Mouse (Mus musculus) intestine, postnatal 0 days (tissue): ENCODE measurements around the gene Iqsec1. TPM values are rescaled to one million over a fixed set of nuclear protein-coding genes. Genes with fewer than 3 reads are reported as not detected.

Experiments used
- ATAC-seq: fragments of 200-750 bp; cut with Nextera tagmentation; 2 replicates; pipeline ENCODE4 v1.8.0; 2017; ENCODE audit warnings: mild to moderate bottlenecking, moderate TSS enrichment, moderate library complexity
- H3K27ac ChIP-seq: fragments of 300-500 bp; sonication (generic); 2 replicates; pipeline ENCODE4 v1.5.1; 2014; ENCODE audit warnings: mild to moderate bottlenecking, low read depth, low read length, moderate library complexity
- H3K27me3 ChIP-seq: fragments of 300-500 bp; sonication (generic); replicated peaks from 2 replicates; pipeline ENCODE4 v1.6.1; 2014; ENCODE audit warnings: low read length, mixed read lengths; ENCODE audit not compliant: control insufficient read depth, insufficient read depth
- H3K36me3 ChIP-seq: fragments of 300-500 bp; sonication (generic); 2 replicates; pipeline ENCODE4 v1.6.1; 2014; ENCODE audit warnings: mild to moderate bottlenecking, moderate library complexity; ENCODE audit not compliant: control insufficient read depth, insufficient read depth
- H3K4me1 ChIP-seq: fragments of 300-500 bp; sonication (generic); replicated peaks from 2 replicates; pipeline ENCODE4 v1.6.1; 2014; ENCODE audit warnings: antibody characterized with exemption, low read length, mixed read lengths; ENCODE audit not compliant: control insufficient read depth, insufficient read depth
- H3K4me2 ChIP-seq: fragments of 300-500 bp; sonication (generic); replicated peaks from 2 replicates; pipeline ENCODE4 v1.6.1; 2014; ENCODE audit warnings: low read depth, mild to moderate bottlenecking, moderate library complexity
- H3K4me3 ChIP-seq: fragments of 300-500 bp; sonication (generic); 2 replicates; pipeline ENCODE4 v1.5.1; 2014; ENCODE audit warnings: low read depth, low read length
- H3K9ac ChIP-seq: fragments of 300-500 bp; sonication (generic); 2 replicates; pipeline ENCODE4 v1.6.1; 2014; ENCODE audit warnings: mild to moderate bottlenecking, low read depth, low read length
- H3K9me3 ChIP-seq: fragments of 300-500 bp; sonication (generic); 2 replicates; pipeline ENCODE4 v1.6.1; 2016; ENCODE audit warnings: mixed run types; ENCODE audit not compliant: control insufficient read depth
- CTCF ChIP-seq: sonication (generic); IDR thresholded peaks from 2 replicates; pipeline ENCODE4 v1.5.1; 2016; ENCODE audit warnings: low read depth, mild to moderate bottlenecking, control low read depth, antibody characterized with exemption, moderate library complexity
- WGBS: fragments of 180-500 bp; shearing (Covaris S2); extraction: QIAGEN DNeasy Blood & Tissue Kit; methylation state at CpG from one replicate; pipeline ENCODE4 v1.1.7; 2014; 5-methylcytosine and 5-hydroxymethylcytosine counted together
- polyA plus RNA-seq: library from polyadenylated mRNA; unstranded; fragments of >200 nt; fragmentation: Nextera tagmentation; extraction: Ambion mirVana; gene quantifications from 2 replicates; pipeline ENCODE4 v1.2.1, GENCODE M21; 2015

Iqsec1 gene
- polyA plus RNA-seq, 1 experiment from 2014 or later = 7.0 TPM

DNA sequence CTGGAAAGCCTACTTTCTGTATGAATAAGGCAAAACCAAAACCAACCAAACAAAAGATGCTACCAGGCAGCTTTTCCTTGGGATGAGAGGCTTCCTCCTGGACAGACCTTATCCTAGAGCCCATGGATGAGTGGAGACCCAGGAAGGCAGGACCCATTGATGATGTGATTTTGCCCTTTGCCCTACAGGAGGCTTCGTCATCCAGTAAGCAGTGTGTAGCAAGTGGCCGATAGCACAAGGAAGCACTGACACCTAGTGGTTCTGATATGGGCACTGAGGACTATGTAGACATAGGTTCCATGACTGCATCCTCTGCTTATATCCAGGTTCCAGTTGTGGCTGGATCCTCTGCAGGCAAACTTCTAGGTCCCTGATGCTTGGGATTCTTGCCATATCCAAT is 168.6 kb downstream of the Iqsec1 start:
- Histone ChIP-seq H3K9ac (no peak overlapping the region), H3K4me2 (no peak overlapping the region), H3K27me3 (no peaks in the 10 kb centered on the region), H3K4me1 (no peaks in the 10 kb centered on the region), H3K4me3 (no peak overlapping the region), H3K9me3 (no peaks in the 10 kb centered on the region), H3K36me3 (no peaks in the 10 kb centered on the region), H3K27ac (no peak overlapping the region)
- 38% methylated on average over 2 of the region's 2 CpGs for WGBS
- ATAC-seq = peak; percentile 68
- TF ChIP-seq CTCF = peak; percentile 82

DNA sequence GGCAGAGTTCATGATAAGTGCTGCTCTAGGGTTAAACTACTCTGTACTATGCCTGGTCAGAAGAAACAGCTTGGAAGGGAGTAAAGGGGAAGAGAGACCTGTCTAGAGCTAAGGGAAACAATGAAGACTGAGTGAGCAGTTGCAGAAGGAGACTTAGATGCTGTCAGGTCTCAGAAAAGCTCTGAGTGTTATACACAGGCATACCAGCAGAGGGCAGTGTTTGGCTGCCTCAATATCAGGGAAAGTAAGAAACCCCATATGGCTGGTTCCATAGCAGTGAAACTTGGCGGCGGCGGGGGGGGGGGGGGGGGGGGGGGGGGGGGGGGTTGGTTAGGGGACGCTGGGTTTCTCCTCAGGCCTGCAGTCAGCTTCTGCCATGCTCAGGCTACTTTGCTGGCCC is 169.5 kb downstream of the Iqsec1 start:
- ATAC-seq = no peak
- WGBS = 0% methylated on average over 1 of the region's 4 CpGs
- TF ChIP-seq CTCF = peak; percentile 87
- H3K9me3 ChIP-seq = no peaks in the 10 kb centered on the region
- H3K4me3 ChIP-seq = no peak overlapping the region
- H3K27me3 ChIP-seq = no peaks in the 10 kb centered on the region
- no peak overlapping the region for H3K4me2 ChIP-seq
- no peaks in the 10 kb centered on the region for H3K4me1 ChIP-seq
- no peaks in the 10 kb centered on the region for H3K36me3 ChIP-seq
- no peak overlapping the region for H3K9ac ChIP-seq
- no peak overlapping the region for H3K27ac ChIP-seq

DNA sequence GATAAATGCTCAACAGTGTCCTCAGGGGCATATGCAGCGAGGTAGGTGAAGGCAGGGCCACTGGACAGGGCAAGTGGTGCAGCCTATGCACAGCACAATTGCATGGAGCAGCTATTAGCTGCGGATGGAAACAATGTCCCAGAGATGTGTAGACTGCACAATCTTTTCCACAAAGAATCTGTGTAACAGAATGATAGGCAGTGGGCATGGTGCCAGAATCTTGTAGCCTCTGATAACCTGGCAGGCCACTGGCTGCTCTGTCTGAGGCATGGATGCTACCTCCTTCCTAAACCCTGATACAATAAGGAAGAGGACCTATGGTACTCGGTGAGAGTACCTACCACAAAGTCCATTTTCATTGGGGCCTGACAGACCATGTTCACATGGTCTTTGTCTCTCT is 171.9 kb downstream of the Iqsec1 start:
- H3K27ac ChIP-seq = no peak overlapping the region
- H3K9me3 ChIP-seq = no peaks in the 10 kb centered on the region
- H3K4me1 ChIP-seq = no peaks in the 10 kb centered on the region
- no peak overlapping the region for H3K4me2 ChIP-seq
- H3K27me3 ChIP-seq = no peaks in the 10 kb centered on the region
- no peak for ATAC-seq
- H3K9ac ChIP-seq = no peak overlapping the region
- no peak overlapping the region for H3K4me3 ChIP-seq
- H3K36me3 ChIP-seq = no peaks in the 10 kb centered on the region
- WGBS = 78% methylated on average over 3 of the region's 3 CpGs
- no peak for TF ChIP-seq CTCF

DNA sequence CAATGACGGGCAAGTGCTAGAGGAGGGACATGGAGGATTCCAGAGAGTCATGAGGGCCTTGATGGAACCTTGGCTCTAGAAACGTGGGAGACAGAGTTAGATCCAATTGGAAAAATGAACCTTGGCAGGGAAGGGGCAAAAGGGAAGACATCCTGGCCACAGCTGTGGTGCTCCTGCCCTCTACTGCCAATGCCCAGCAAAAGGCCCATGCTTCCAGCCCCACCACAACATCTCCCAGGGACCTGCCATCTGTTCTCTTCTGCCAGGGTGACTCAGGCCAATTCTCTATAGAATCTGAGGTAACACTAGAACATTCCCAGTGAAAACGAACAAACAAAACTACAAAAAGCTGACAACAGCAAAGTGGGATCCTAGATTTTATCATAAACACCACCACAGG is 173.1 kb downstream of the Iqsec1 start:
- 69% methylated on average over 3 of the region's 3 CpGs for WGBS
- no peaks in the 10 kb centered on the region for H3K9me3 ChIP-seq
- H3K4me2 ChIP-seq = no peak overlapping the region
- H3K4me1 ChIP-seq = no peaks in the 10 kb centered on the region
- no peaks in the 10 kb centered on the region for H3K27me3 ChIP-seq
- H3K27ac ChIP-seq = no peak overlapping the region
- no peak overlapping the region for H3K4me3 ChIP-seq
- TF ChIP-seq CTCF = no peak
- no peak overlapping the region for H3K9ac ChIP-seq
- H3K36me3 ChIP-seq = no peaks in the 10 kb centered on the region
- ATAC-seq = no peak

DNA sequence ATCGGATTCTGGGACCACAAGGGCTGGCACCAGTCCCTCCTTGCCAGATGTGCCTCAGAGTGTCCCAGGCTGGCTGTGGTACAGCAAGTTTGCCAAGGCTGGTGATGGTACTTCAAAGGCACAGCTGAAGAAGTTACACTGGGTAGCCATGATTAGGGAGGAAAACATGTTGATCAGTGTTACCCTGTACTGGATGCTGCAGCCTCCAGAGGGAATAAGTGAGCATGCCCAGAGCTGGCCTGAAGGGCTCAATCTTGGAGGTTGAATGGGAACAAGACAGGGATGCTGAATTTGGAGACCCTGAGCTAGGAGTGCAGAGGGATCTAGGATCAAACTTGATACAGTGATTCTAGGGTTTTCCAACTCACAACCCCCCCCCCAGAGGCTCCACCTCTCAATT is 175.0 kb downstream of the Iqsec1 start:
- 39% methylated on average over 1 of the region's 1 CpGs for WGBS
- H3K36me3 ChIP-seq = no peaks in the 10 kb centered on the region
- H3K4me2 ChIP-seq = no peak overlapping the region
- H3K4me1 ChIP-seq = 0 out of 2 replicates have a peak, but pooled peaks cover 1% of the 10 kb centered on the region
- TF ChIP-seq CTCF = no peak
- no peaks in the 10 kb centered on the region; the same call in 1 of the 2 replicates for H3K27me3 ChIP-seq
- H3K27ac ChIP-seq = no peak overlapping the region
- H3K9ac ChIP-seq = no peak overlapping the region
- ATAC-seq = no peak
- H3K4me3 ChIP-seq = no peak overlapping the region
- no peaks in the 10 kb centered on the region for H3K9me3 ChIP-seq

DNA sequence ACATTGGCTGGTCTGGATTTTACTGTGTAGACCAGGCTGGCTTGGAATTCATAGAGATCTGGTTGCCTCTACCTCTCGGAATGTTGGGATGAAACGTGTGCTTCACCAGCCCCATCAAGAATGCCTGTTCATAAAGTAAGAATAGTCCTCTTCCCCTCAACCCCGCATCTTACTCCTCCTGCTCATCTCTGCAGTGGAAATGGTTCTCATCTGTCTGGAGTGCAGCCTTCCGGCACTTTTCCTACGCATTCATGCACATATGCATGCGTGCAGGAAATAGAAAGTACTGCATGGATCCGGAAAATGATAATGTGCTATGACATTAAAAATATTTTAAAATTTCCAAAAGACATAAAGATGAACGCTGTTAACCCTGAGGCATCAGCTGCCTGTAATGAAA is 175.9 kb downstream of the Iqsec1 start:
- Histone ChIP-seq H3K9me3 (no peaks in the 10 kb centered on the region), H3K27me3 (no peaks in the 10 kb centered on the region; the same call in 1 of the 2 replicates), H3K4me1 (peaks cover 7% of the 10 kb centered on the region; the same call in 1 of the 2 replicates), H3K9ac (no peak overlapping the region), H3K36me3 (no peaks in the 10 kb centered on the region), H3K27ac (no peak overlapping the region), H3K4me3 (no peak overlapping the region), H3K4me2 (no peak overlapping the region)
- no peak for TF ChIP-seq CTCF
- ATAC-seq = no peak
- WGBS = 81% methylated on average over 8 of the region's 8 CpGs

DNA sequence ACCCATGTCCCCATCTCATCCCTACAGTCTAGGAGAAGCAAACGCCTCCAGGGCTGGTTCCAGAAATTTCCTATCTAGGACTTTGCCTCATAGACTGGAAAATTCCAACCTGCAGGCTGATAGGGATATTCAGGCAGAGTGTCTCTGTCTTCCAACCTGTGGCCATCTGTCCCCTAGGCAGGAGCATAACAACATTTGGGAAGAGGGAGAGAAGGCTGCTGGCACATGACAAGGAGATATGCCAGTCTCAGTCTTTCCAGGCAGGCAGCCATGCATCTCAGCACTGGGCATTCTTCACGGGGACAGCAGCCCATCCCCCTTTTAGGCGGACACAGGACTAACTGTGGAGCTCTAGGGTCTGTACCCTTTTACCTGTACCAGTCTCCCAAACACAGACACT is 176.4 kb downstream of the Iqsec1 start:
- WGBS = 69% methylated on average over 3 of the region's 3 CpGs
- Histone ChIP-seq H3K4me3 (no peak overlapping the region), H3K36me3 (no peaks in the 10 kb centered on the region), H3K4me2 (no peak overlapping the region), H3K9ac (no peak overlapping the region), H3K4me1 (peaks cover 7% of the 10 kb centered on the region; the same call in 1 of the 2 replicates), H3K27me3 (no peaks in the 10 kb centered on the region; the same call in 1 of the 2 replicates), H3K9me3 (no peaks in the 10 kb centered on the region), H3K27ac (no peak overlapping the region)
- TF ChIP-seq CTCF = no peak
- no peak for ATAC-seq
